Mouse (Mus musculus): ENCODE measurements around the gene Btbd35f17. TPM values are rescaled to one million over a fixed set of nuclear protein-coding genes. Genes with fewer than 3 reads are reported as not detected.
"Not testable (repeated sequence)": the region's sequence is repeated elsewhere in the genome, so short reads cannot be mapped to it uniquely, and the experiment has no call there.

Gene Btbd35f17
- not detected for total RNA-seq (2022)

GRCm38 (mm10) chrX:4370336-4370735 is at the start of gene Btbd35f17:
Gene Btbd35f17, plus strand, starts transcription at chrX:4370636.
- DNase-seq (ENCODE audit: low spot score in 2 of 2) = not testable (repeated sequence)

Other genes starting within 250 kb of the Btbd35f17 start
- gene Btbd35f28, start 174.1 kb upstream of the Btbd35f17 start, total RNA-seq (2022) = not detected
- gene Btbd35f20, start 79.4 kb upstream of the Btbd35f17 start, total RNA-seq (2022) = not detected